Mouse (Mus musculus): ENCODE measurements at regions not wholly inside any gene's neighbourhood (a gene's known extent, or its start where the extent isn't known, plus 50 kb on each side); places are given as distances from the start of the nearest gene placed in this dataset.

GRCm38 (mm10) chr15:88537190-88537589 lies 62.9 kb upstream of the Zdhhc25 start:
- TF ChIP-seq CTCF (IDR thresholded peaks at IDR 0.05; ENCODE audit: extremely low read depth, insufficient read depth, low read length) (peak; percentile 77), POLR2A (IDR thresholded peaks at IDR 0.05; ENCODE audit: extremely low read depth, insufficient read depth, low read length) (no peak)

Measured in cortical plate, adult 2 months (tissue).